Mouse (Mus musculus) frontal cortex, postnatal 14 days (tissue): ENCODE results near the gene Cnpy3.
"Not testable (repeated sequence)": the region's sequence is repeated elsewhere in the genome, so short reads cannot be mapped to it uniquely, and the experiment has no call there.

Experiments used
- DNase-seq, 2 experiments: peaks; one replicate each; pipeline ENCODE4 v3.0.0; 2022; ENCODE audit warnings: low spot score in 2 of 2

Cnpy3 gene

DNA sequence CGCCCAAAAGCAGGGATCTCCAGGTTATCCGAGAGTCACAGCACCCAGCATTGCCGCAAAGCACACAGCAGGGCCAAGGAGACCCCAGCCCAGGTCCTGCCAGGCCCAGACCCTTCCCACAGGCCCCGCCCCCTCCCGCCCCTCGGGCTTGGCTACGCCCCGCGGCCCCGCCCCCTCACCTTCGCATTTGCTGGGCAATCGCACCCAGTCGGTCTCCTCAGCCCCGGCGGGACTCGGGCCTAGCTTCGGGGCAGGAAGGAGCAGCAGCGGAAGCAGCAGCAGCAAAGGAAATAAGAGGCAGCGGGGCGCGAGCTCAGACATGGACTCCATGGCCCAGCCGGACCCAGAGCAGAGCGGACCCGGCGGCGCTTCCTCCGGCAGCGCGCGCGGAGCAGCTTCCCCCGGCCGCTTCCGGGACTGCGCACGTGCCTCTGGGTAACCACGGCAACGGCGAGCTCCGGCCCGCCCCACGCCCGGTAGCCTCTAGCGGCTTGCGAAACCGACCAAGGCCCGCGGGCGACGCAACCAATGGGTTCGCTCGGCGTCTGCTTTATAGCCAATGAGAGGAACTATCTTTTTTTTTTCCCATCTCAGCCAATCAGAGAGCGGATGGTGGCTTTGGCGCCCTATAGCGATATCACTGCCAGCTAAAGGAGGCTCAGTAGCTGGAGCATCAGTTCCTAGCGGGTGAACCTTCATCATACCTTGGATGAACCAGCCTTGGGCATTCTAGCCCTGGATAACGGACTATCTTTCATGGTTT, at the start of gene Cnpy3:
Cnpy3 (minus strand) TSS at position 421 of the 763 bp plus-strand sequence.
- peak; percentile 97 to 98 for DNase-seq

DNA sequence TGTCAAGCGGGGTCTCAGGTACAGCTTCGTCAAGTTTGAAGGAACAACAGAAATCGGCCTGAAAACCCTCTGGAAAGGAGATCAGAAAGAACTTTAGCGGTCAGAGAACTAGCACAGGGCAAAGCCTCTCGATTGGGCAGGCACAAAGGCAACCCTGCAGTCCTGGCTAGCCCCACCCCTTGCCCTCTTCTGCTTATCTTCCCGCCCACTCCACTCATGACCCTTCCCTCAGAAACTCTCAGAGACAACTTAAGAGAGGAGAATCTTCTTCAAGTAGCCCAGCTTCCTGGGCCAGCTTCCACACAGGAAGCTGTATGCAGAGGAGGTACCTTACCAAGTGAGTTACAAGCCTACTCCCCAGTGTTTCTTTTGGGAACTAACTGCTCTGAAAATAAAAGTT, 49.7 kb upstream of the Cnpy3 start:
- no peak for DNase-seq

DNA sequence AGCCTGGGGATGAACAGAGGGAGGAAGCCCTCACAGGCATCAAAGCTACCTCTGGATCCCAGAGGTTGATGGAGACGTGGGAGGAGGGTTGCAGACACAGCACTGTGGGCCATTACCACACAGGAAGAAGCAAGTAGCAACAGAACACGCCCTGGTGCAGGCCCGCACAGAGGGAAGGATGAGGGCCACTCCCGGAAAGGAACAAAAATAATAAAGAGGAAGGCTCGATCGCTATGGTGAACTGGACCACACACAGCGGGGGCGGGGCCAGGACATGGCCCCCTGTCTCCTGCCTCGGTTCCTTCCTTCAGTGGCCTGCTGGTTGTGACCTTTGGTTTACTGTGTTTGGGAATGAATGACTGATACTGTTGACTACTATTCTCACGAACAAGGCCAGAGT, 47.7 kb upstream of the Cnpy3 start:
- no peak for DNase-seq

DNA sequence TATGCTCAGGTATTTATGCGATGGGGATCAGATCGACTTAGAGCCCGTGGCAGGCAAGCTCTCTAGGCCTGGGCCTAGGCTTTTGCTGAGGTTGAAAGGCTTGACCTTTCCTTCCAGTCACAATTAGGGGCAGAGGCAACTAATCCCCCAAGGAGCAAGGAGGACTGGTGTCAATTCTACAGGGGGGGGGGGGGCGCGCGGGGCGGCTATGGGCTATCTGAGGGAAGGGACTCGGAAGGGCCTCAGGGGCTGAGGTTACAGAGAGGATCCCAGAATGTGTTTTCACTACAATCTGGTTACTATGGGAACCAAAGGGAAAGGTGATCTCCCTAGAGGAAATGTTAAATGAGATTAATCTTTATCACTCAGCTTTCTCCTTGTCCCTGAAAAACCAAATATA, 45.4 kb upstream of the Cnpy3 start:
- DNase-seq = no peak

DNA sequence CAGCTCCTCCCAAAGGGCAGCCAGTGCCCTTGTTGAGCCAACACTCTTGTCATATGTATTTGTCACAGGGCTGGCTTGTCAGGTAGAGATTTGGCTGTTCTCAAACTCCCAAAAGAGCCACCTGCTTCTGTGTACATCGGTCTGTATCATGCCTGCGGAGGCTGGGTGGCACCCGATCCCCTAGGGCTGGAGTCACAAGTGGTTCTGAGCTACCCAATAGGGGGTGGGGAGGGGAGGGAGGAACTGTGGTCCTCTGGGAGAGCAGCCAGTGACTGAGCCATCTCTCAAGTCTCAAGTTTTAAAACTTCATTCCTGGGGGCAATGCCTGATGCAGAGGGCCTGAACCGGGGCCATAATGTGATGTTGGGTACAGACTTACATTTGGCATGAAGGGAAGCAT, 44.7 kb upstream of the Cnpy3 start:
- DNase-seq = no peak

DNA sequence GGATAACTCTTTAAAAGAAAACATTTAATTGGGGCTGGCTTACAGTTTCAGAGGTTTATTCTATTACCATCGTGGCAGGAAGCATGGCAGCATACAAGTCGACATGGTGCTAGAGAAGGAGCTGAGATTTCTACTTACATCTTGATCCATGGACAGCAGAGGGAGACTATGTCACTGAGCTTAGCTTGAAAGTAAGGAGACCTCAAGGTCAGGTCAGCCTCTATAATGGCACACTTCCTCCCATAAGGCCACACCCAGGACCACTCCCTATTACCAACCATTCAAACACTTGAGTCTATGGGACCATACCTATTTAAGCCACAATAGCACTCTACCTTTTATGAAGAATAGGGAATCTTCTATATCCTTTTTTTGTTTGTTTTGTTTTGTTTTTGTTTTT, 40.9 kb upstream of the Cnpy3 start:
- no peak for DNase-seq

DNA sequence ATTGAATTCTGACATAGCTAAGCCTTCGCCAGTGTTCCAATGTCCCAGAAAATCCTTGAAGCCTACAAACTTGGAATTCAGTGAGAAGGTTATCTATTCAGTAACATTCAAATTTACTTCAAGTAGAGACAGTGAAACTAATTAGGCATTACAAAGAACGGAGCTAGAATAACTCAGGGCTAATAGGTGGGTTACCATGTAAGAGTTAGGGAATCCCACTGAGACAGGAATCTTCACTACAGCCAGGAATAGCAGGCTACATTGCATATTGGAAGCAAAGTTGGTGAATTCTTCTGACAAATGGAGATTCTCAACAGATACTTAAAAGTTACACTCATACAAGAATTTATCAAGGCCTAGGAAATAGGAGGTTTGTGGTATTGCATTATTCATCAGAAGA, 36.0 kb upstream of the Cnpy3 start:
- not testable (repeated sequence) for DNase-seq

DNA sequence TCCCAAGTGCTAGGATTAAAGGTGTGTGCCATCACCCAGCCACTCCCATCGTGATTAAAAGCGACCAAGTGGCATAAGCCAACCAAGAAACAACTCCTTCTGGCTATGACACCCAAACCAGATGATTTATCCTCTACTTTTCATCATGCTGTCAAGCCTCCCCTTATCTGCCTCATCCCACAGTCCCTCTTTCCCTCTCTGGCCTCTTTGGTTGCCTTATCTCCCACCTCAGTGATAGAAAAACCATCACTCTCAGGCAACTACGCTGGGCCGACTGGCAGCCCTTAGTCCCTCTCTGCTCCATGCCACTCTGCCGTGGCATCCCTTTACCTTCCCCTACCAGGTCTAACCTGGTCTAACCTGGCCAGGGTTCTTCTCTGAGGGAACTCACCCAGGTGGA, 34.9 kb upstream of the Cnpy3 start:
- no peak for DNase-seq

DNA sequence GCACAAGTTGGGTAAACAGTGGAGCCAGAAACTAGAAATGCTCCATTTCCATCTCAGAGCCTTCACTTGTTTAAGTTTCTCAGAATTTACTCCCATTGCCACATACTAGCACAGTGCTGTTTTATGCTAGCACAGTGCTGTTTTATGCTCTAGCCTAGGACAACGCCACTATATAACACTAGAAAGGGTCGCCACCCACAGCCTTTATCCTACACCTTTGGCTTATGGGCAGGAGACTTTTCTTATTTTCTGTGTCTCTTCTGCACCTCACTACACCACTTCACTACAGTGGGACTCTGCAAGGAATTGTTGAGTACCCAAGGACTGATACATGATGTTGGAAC, 31.2 kb upstream of the Cnpy3 start:
- no peak for DNase-seq

DNA sequence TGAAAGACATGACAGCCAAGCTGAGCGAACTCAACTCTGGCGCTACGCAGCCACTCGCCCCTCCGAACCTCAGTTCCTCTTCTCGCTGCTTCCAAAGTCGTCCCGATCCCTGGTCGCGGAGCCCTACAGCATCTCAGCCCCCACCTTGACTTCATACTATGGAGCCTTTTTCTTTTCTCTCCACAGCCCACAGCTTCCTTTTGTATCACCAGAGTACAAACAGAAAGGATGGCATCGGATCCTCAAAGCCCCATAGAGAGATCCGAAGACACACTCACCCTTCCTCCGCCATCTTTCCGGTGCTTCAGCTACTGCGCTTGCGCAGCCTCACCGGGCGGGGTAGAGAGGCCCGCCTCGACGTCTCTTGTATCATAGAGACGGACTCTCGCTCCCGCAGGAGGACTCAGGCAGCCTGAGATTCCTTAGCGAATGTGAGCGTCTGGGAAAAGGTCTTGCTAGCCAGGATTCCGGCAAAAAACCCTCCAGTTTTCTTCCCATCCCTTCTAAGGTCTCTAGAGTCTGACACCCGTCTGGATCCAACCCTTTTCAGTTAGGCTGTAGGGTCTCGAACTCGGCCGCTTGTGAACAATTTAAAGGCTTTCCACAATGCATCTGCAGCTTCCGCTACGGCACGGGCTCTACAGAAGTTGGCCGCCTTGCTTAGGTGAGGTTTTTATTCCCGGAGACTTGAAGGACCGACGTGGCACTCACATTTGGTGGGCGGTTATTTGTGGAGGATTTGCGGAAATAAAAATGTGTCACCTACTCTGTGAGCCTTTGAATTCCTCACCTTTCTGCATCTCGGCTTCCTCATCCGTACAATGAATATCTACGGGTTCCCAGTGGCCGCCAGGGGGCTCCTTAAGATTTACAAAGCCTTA, 30.6 kb upstream of the Cnpy3 start, which contains the start of gene Rpl7l1:
Rpl7l1 (minus strand) TSS at position 332 of the 881 bp plus-strand sequence.
- DNase-seq = peak; percentile 82 to 86

DNA sequence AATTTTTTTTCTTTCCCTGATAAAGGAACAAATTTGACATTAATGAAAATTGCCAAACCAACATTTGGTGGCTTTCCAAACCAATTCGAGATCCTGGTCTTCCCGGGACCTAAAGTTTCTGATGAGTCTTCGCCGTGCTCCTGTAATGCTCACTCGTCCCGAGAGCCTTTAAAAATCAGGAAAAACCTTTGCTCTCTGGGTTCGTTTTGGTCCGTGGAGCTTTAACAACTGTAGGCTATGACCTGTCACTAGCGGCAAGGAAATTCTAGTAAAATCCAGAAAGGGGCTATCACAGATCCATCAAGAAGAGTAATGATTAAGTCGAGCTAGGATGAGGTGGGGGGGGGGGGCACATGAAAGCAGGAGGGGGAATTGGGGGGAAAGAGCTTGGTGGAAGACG, 29.9 kb upstream of the Cnpy3 start:
- no peak for DNase-seq

DNA sequence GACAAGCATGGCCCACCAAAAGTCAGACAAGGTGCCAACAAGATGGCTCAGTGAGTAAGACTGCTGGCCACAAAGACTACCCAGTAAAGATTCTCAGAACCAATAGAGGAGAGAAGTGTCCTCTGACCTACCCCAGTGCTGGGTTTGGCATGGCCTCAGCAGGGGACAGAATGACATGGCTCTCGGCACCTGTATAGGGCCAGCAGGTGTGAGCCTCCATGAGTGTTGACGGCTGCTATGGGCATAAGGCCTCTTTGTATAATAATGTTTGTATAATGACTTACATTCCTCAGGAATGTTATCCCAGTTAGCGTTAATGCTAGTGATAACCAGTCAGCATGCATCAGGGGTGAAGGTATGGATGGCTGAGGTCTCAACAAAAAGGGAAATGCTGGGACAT, 24.1 kb upstream of the Cnpy3 start:
- no peak for DNase-seq

DNA sequence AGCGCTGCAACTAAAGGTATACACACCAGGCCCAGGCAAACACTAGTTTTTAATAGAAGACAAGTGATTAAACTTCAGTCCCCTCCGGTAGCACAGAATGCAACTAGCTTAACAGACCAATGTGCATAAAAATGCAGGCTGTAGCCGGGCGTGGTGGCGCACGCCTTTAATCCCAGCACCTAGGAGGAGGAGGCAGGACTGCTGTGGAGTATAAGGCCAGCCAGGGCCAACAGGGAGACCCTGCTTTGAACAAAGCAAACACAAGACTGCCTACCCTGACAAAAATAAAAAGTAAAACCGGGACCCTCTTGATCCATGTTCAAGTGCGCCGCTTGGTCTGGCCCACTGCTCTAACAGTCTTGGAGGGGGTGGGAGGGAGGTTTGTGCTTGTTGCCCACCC, 23.1 kb upstream of the Cnpy3 start:
- no peak for DNase-seq

DNA sequence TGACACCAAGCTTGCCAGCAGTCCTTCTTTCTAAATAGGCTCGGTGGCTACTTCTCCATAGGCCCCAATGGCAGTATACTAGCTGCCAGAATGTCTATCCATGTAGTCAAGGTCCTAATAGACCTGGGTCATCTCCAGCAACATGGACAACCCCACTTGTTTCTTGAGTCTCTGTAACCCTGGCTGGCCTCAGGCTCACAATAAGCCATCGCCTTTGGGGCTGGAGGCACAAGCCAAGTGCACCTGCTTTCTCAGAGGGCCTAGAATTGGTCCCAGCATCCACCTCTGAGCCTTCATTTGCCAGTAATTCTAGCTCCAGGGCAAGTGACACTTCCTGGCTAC, 22.1 kb upstream of the Cnpy3 start:
- no peak for DNase-seq

DNA sequence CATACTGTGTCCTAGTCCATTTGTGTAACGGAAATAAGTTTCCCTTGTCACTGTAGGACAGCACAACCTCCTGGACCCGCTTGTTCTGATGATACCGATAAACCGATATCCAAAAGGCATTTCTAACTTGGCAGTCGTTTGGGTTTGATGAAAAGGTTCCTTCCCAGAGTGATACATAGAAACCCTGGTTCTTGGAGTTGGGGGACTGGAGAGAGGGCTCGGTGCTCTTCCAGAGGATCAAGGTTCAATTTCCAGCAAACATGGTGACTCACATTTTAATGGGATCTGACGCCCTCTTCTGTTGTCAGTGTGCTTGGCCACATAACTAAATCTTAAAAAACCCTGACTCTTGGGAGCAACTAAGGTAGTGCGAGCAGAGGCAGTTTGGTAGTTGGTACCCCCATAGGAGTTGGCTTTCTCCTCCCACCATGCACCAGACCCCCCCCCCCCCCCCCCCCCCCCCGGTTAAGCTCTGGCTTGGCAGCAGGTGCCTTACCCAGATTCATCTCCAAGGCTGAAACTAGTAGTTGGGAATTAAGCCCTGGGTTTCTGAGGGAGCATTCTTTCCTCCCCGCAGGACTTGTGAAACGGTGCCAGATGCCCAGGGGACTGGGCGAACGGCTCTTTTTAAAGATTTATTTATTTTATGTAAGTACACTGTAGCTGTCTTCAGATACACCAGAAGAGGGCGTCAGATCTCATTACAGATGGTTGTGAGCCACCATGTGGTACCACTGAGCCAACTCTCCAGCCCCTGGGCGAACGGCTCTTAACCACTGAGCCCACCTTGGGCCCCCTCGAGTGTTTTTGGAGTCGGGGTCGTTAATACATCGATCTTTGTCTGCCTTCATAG, 21.5 kb upstream of the Cnpy3 start:
- DNase-seq = no peak

DNA sequence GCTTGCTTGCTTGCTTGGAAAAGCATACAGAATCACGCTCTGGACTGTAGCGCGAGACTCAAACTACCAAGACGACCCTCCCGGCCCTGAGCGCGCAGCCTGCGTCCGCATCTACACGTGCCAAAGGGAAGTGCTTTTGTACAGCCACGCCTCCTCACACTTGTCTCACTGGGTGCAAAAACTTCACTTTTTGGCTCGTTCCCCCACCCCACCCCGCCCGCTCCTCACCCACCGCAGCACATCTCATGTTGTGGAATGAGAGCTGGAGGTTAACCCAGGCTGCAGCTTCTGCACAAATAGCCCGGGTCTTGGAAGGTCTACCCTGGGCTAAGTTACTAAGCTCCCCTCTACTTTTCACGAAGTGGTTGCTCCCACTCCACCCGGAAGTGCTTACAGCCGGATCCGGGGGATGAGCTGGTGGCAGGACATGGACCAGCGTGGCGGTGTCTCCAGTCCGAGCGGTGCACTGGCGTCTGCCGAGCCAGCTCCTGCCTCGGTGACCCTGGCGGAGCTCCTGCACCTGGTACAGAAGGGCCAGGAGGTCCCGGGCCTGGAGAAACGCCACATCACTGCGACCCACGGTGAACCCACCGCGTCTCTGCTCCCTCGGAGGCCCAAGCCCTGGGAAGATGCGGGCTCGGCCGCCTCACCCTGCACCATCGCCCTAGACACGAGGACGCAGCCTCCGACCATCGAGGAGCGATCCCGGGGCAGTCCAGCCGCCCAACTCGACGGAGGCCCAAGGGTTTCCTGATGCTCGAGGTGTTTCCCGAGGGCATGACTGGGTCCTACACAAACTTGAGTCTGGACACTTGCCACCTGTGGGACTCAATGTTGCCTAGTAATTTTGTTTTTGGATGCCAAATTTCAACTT, 20.6 kb upstream of the Cnpy3 start, which contains the start of gene 2310039H08Rik:
2310039H08Rik (plus strand) TSS at position 232 of the 874 bp plus-strand sequence.
- DNase-seq = peak; percentile 73 to 77

DNA sequence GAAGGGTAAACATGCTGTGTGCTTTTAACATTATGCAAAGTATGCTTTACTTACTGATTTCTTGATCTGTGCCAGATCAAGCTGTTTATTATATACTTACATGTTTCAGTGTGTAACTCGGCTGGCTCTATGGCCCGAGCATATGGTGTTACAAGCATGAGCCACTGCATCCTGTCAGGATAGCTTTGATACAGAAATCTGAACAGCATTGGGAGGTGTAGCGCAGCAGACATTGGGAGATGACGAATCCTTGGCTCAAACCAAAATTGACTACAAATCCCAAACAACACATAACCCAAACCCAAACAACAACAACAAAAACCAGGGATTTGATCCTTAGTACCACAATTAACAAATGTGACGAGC, 20.0 kb upstream of the Cnpy3 start:
- DNase-seq = no peak

DNA sequence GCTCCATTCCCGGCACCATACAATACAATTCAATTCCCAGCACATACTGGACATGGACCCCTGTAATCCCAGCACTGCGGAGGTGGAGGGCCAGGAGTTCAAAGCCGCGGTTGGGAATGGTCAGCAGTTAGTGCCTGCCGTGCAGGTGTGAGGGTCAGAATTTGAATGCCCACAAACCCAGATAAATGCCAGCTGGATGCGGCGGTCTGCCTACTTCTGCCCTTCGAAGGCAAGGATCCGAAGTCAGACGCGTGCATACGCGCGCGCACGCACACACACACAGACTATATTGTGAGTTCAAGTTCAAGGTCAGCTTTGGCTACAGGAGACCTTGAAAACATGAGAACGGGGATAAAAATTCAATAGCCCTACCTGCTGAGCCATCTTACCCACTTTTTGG, 19.6 kb upstream of the Cnpy3 start:
- no peak for DNase-seq

DNA sequence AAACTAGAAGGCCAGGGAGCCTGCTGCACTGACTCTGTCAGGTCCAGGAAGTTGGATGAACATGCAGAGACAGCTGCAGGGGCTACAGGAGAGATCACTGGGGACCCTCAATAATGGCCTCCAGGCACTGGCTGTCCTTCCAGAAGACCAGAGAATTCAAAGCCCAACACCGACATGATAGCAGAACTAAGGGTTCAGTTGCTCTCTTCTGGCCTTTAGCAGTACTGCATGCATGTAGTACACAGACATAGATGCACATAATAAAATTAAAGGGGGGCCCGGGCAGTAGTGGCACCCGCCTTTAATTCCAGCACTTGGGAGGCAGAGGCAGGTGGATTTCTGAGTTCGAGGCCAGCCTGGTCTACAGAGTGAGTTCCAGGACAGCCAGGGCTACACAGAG, 19.0 kb upstream of the Cnpy3 start:
- no peak for DNase-seq

DNA sequence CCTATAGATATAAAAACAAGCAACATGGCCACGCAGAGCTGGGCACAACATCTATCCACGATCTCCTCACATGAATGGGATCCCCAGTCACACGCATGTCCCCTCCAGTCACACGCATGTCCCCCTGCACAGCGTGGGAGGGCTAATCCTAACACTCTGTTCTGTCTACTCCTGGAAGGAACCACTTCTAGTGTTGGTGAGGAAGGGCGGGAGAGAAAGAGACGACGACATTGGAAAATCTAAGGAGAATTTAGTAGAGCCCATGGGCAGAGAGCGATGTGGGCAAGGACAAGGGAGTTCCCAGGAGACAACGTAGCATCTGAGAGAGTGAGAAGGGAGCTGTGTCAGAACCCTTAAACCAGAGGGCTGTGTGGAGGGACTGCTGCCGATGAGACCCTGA, 18.5 kb upstream of the Cnpy3 start:
- DNase-seq = no peak

DNA sequence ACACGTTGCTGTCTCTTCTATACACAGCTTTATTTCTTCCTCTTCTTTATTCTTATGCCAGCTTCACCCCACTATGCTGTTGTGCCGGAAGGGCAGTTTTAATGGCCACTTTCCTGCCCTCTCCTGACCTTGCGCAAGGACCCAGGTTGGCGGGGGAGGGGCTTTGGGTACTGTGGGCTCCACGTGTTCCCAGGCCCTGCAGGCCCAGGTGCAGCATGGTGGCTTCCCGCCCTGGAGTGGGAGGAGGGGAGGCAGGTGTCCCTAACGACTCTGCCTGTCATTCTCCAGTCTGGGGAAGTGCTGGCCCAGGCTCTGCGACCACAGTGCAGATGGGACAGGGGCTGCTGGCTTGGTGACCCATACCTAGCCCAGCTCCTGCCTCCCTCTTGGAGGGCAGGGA, 15.9 kb upstream of the Cnpy3 start:
- no peak for DNase-seq
